21 mouse cellular contexts compared by ENCODE assay signal in the genomic region with DNA sequence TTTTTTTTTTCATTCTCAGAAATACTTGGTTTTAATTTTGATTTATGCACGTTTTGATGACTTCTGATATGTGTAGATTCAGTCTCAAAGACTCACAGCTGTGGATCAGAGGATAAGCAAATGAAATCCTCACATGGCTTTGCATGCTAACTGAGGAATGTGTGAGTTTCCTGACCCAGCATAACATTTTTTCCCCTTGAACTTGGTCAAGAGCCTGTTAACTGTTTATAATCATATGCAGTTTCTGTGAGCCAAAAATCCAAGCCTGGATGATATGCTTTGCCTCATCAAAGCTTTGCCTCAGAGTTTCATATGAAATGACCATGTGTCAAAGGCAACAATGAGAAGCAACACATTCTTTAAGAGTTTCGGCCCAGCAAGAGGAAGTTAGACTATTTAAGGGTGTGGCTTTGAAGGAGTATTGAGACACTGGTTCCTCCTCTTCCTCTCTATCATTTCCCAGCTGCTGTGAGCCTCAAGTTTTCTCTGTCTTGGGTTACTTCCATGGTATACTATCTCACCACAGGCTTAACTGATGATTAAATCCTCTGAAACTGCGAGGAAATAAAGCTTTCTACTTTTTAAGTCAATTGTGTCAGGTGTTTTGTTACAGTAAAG.
DNase-seq lines count a peak whose midpoint lies in the region; ATAC-seq and TF ChIP-seq lines count a peak whose summit lies in the region.
"Had no signal": no experiment of that assay in that cellular context is flagged by ENCODE, and none has a peak within 500 bp of the region (broad histone marks: within the 10 kb centered on the region; RNA-seq: fewer than 3 reads in every experiment).

No protein-coding gene starts in this region.

- H3K9me3 ChIP-seq in kidney, embryonic 16.5 days (ENCODE audit: low read length), result no peaks in the 10 kb centered on the region
- no peaks in the 10 kb centered on the region for H3K9me3 ChIP-seq in lung, postnatal 0 days (ENCODE audit: low read length)
- H3K9me3 ChIP-seq: embryonic facial prominence, embryonic 15.5 days; heart, embryonic 13.5 days; hindbrain, embryonic 13.5 days; limb, embryonic 13.5 days; liver, embryonic 15.5 days had no signal

- H3K36me3 ChIP-seq in kidney, embryonic 16.5 days (ENCODE audit: insufficient read depth, low read length), result no peaks in the 10 kb centered on the region
- no peaks in the 10 kb centered on the region for H3K36me3 ChIP-seq in lung, postnatal 0 days (ENCODE audit: insufficient read depth, low read length)
- H3K36me3 ChIP-seq: embryonic facial prominence, embryonic 15.5 days; heart, embryonic 13.5 days; hindbrain, embryonic 13.5 days; limb, embryonic 13.5 days; liver, embryonic 15.5 days had no signal

- ATAC-seq in kidney, embryonic 16.5 days (ENCODE audit: low FRiP score, low TSS enrichment), result peak; percentile 57; the same call in 1 of the 2 replicates
- peak; percentile 14 for ATAC-seq in lung, postnatal 0 days
- peak; percentile 98 for ATAC-seq in granulocyte monocyte progenitor cell, adult 5-6 weeks (replicated peaks; ENCODE audit: poor library complexity, severe bottlenecking)
- ATAC-seq: inflammation-experienced regulatory T-cells, adult 6 months; Patski had no signal

- H3K27ac ChIP-seq in kidney, embryonic 16.5 days (ENCODE audit: low read length), result no peak overlapping the region; the same call in 1 of the 2 replicates
- H3K27ac ChIP-seq in lung, postnatal 0 days (ENCODE audit: low read length), result no peak overlapping the region; the same call in 1 of the 2 replicates
- H3K27ac ChIP-seq: embryonic facial prominence, embryonic 15.5 days; heart, embryonic 13.5 days; hindbrain, embryonic 13.5 days; limb, embryonic 13.5 days; liver, embryonic 15.5 days had no signal

- DNase-seq in kidney, postnatal 25 days, result no peak
- DNase-seq in lung, postnatal 0 days (ENCODE audit: low spot score), result peak; percentile 78
- DNase-seq in lung, postnatal 4 days, result no peak
- no peak for DNase-seq in ovary, adult 18-20 months (ENCODE audit: low spot score)
- no peak for DNase-seq in urinary bladder, postnatal 10 days (ENCODE audit: low spot score)
- DNase-seq: adrenal gland, postnatal 14 days; cerebellum, adult 9-11 months; gastrocnemius, adult 2 months; midbrain, embryonic 14.5 days; right cerebral cortex, postnatal 14 days; spleen, adult 18-20 months had no signal

- H3K4me2 ChIP-seq in kidney, embryonic 16.5 days (replicated peaks; ENCODE audit: low read depth, low read length), result no peak overlapping the region
- no peak overlapping the region for H3K4me2 ChIP-seq in lung, postnatal 0 days (replicated peaks; ENCODE audit: low read depth, low read length)
- H3K4me2 ChIP-seq: embryonic facial prominence, embryonic 15.5 days; heart, embryonic 13.5 days; hindbrain, embryonic 13.5 days; limb, embryonic 13.5 days; liver, embryonic 15.5 days had no signal

- TF ChIP-seq CTCF in lung, postnatal 0 days (IDR thresholded peaks at IDR 0.05), result no peak

- H3K27me3 ChIP-seq in kidney, embryonic 16.5 days (ENCODE audit: insufficient read depth, low read length), result no peaks in the 10 kb centered on the region
- no peaks in the 10 kb centered on the region for H3K27me3 ChIP-seq in lung, postnatal 0 days (replicated peaks; ENCODE audit: insufficient read depth, low read length)
- H3K27me3 ChIP-seq: embryonic facial prominence, embryonic 15.5 days; heart, embryonic 13.5 days; hindbrain, embryonic 13.5 days; limb, embryonic 13.5 days; liver, embryonic 15.5 days; Patski had no signal

- no peak; the same call in none of the 2 replicates for TF ChIP-seq EP300 in lung, postnatal 0 days (IDR thresholded peaks at IDR 0.05)

- 64% methylated on average over 3 of the region's 3 CpGs for WGBS in kidney, embryonic 16.5 days
- whole genome bisulfite sequencing in lung, postnatal 0 days, result 56% methylated on average over 3 of the region's 3 CpGs

- H3K4me3 ChIP-seq in kidney, embryonic 16.5 days (ENCODE audit: low read length), result no peak overlapping the region
- H3K4me3 ChIP-seq in lung, postnatal 0 days (ENCODE audit: low read depth, low read length), result no peak overlapping the region
- H3K4me3 ChIP-seq: embryonic facial prominence, embryonic 15.5 days; gastrocnemius, adult 2 months; heart, embryonic 13.5 days; hindbrain, embryonic 13.5 days; limb, embryonic 13.5 days; liver, embryonic 15.5 days; myocyte had no signal

- H3K4me1 ChIP-seq in kidney, embryonic 16.5 days (ENCODE audit: insufficient read depth, low read length), result peaks cover 21% of the 10 kb centered on the region
- H3K4me1 ChIP-seq in lung, postnatal 0 days (ENCODE audit: insufficient read depth, low read depth, low read length), result peaks cover 8% of the 10 kb centered on the region; the same call in 1 of the 2 replicates
- H3K4me1 ChIP-seq: hindbrain, embryonic 13.5 days; liver, embryonic 15.5 days had no signal

- no peak overlapping the region for H3K9ac ChIP-seq in kidney, embryonic 16.5 days (replicated peaks; ENCODE audit: low read length)
- no peak overlapping the region for H3K9ac ChIP-seq in lung, postnatal 0 days (replicated peaks; ENCODE audit: low read depth)
- H3K9ac ChIP-seq: embryonic facial prominence, embryonic 15.5 days; heart, embryonic 13.5 days; hindbrain, embryonic 13.5 days; limb, embryonic 13.5 days; liver, embryonic 15.5 days had no signal

Comparison
In these comparisons a context has a peak if more than half of its experiments do, and no peak if none do; other contexts are left out.
1. ATAC-seq: peak in every context shown above with its lines; median percentile 98 in granulocyte monocyte progenitor cell, adult 5-6 weeks; 57 in kidney, embryonic 16.5 days; 14 in lung, postnatal 0 days.